Mouse (Mus musculus) stomach, postnatal 0 days (tissue): ENCODE data around the gene Gm7029.

ENCODE experiments used
- CTCF ChIP-seq: IDR thresholded peaks from 2 replicates; pipeline ENCODE4 v1.5.1; 2016; ENCODE audit warnings: antibody characterized with exemption, low read depth, mild to moderate bottlenecking, moderate library complexity
- EP300 ChIP-seq: optimal IDR thresholded peaks from 2 replicates; pipeline ENCODE3; 2016; ENCODE audit warnings: antibody characterized with exemption

- TF ChIP-seq CTCF: peak; percentile 55
- TF ChIP-seq EP300: no peak
Measured at GRCm38 (mm10) chr17:33910346-33911051, 36.9 kb downstream of the Gm7029 start.
